Comparison of ENCODE assay signal across 7 mouse cellular contexts in genomic region chr5:114323791-114324507, GRCm38 (mm10). TPM values are rescaled to one million over a fixed set of nuclear protein-coding genes. Genes with fewer than 3 reads are reported as not detected.
DNase-seq lines count a peak whose midpoint lies in the region; ATAC-seq lines count a peak whose summit lies in the region.

No protein-coding gene starts in this region.

- H3K36me3 ChIP-seq in heart, embryonic 15.5 days = no peaks in the 10 kb centered on the region
- no peaks in the 10 kb centered on the region for H3K36me3 ChIP-seq in megakaryocyte, embryonic 14.5 days (replicated peaks; ENCODE audit: low read length)

- H3K9ac ChIP-seq in heart, embryonic 15.5 days = no peak overlapping the region

- 0 out of 2 replicates have a peak, but pooled peaks cover 6% of the 10 kb centered on the region for H3K4me1 ChIP-seq in heart, embryonic 15.5 days (replicated peaks)
- peaks cover 8% of the 10 kb centered on the region for H3K4me1 ChIP-seq in megakaryocyte, embryonic 14.5 days

- no peak for ATAC-seq in heart, embryonic 15.5 days (replicated peaks; ENCODE audit: insufficient number of reproducible peaks, insufficient read depth, low FRiP score, low read depth)

- no peaks in the 10 kb centered on the region for H3K9me3 ChIP-seq in heart, embryonic 15.5 days (replicated peaks)
- no peaks in the 10 kb centered on the region for H3K9me3 ChIP-seq in megakaryocyte, embryonic 14.5 days

- peak; percentile 91 for DNase-seq in 3T3-L1 (ENCODE audit: low read depth, low spot score)
- DNase-seq in A20 (ENCODE audit: low read depth, low spot score) = peak; percentile 80
- DNase-seq in brain, adult 2 months (ENCODE audit: low read depth, low spot score) = peak; percentile 43
- peak; percentile 65 for DNase-seq in kidney, postnatal 14 days
- DNase-seq in right cerebral cortex, postnatal 4 days = peak; percentile 71

- H3K4me3 ChIP-seq in heart, embryonic 15.5 days = no peak overlapping the region
- peak overlapping the region; percentile 70 for H3K4me3 ChIP-seq in megakaryocyte, embryonic 14.5 days (replicated peaks)

- H3K27ac ChIP-seq in heart, embryonic 15.5 days = no peak overlapping the region

- H3K4me2 ChIP-seq in heart, embryonic 15.5 days = peak overlapping the region; percentile 30; the same call in 1 of the 2 replicates

- H3K27me3 ChIP-seq in heart, embryonic 15.5 days = peaks cover 8% of the 10 kb centered on the region; the same call in 1 of the 2 replicates
- peaks cover 55% of the 10 kb centered on the region for H3K27me3 ChIP-seq in megakaryocyte, embryonic 14.5 days (replicated peaks)

- 22% methylated on average over 16 of the region's 16 CpGs for WGBS in heart, embryonic 15.5 days

RNA-seq across cellular contexts. Expression of gene Myo1h, which starts 35.0 kb away (rescaled TPM):
- polyA plus RNA-seq in heart, embryonic 15.5 days (2015; fragmentation: Nextera tagmentation; extraction: Ambion mirVana) = 2.0 and 2.6 TPM in 2 replicates
- polyA plus RNA-seq in megakaryocyte, embryonic 14.5 days (2012; ENCODE audit: insufficient read depth, low replicate concordance) = not detected in 2 replicates

RNA-seq across cellular contexts. Expression of gene Foxn4, which starts 50.3 kb away (rescaled TPM):
- 0.11 and 0.20 TPM in 2 replicates for polyA plus RNA-seq in heart, embryonic 15.5 days (2015; fragmentation: Nextera tagmentation; extraction: Ambion mirVana)
- not detected in 2 replicates for polyA plus RNA-seq in megakaryocyte, embryonic 14.5 days (2012; ENCODE audit: insufficient read depth, low replicate concordance)

RNA-seq across cellular contexts. Expression of gene Kctd10, which starts 56.4 kb away (rescaled TPM):
- polyA plus RNA-seq in heart, embryonic 15.5 days (2015; fragmentation: Nextera tagmentation; extraction: Ambion mirVana) = 93.8 and 113 TPM in 2 replicates
- polyA plus RNA-seq in megakaryocyte, embryonic 14.5 days (2012; ENCODE audit: insufficient read depth, low replicate concordance) = 40.6 and 61.8 TPM in 2 replicates

RNA-seq across cellular contexts. Expression of gene Ube3b, which starts 56.5 kb away (rescaled TPM):
- 36.2 and 47.5 TPM in 2 replicates for polyA plus RNA-seq in heart, embryonic 15.5 days (2015; fragmentation: Nextera tagmentation; extraction: Ambion mirVana)
- polyA plus RNA-seq in megakaryocyte, embryonic 14.5 days (2012; ENCODE audit: insufficient read depth, low replicate concordance) = 32.0 and 53.9 TPM in 2 replicates
